Mouse (Mus musculus): ENCODE measurements around the gene Eno3. TPM values are rescaled to one million over a fixed set of nuclear protein-coding genes. Genes with fewer than 3 reads are reported as not detected.

Gene Eno3
- polyA plus RNA-seq, 1 experiment from 2014 or later: 30.7 TPM

DNA sequence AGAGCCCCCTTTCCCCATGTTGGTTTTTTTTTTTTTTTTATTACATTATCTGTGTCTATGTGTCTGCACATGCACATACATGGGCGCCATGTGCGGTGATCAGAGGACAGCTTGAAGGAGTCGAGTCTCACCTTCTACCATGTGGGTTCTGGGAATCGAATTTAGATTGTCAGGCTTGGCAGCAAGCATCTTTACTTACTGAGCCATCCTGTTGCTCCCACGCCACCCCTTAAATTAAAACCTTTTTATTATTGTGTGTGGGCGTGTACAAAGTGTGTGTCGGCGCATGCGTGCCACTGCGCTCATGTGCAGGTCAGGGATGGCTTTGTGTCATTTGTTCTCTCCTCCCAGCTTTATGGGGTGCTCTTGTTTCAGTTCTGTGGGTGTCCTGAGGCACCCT is 54.0 kb downstream of the Eno3 start:
- Histone ChIP-seq H3K27ac (replicated peaks; ENCODE audit: low read depth, low read length) (no peak overlapping the region), H3K9me3 (replicated peaks; ENCODE audit: control insufficient read depth, low read length) (no peaks in the 10 kb centered on the region), H3K4me1 (ENCODE audit: control insufficient read depth, insufficient read depth, low read length) (no peaks in the 10 kb centered on the region), H3K36me3 (replicated peaks; ENCODE audit: control insufficient read depth, insufficient read depth, low read depth, low read length) (peaks cover 9% of the 10 kb centered on the region), H3K9ac (replicated peaks; ENCODE audit: low read length) (no peak overlapping the region), H3K4me3 (ENCODE audit: low read depth, low read length) (no peak overlapping the region), H3K4me2 (ENCODE audit: low read depth, low read length) (no peak overlapping the region), H3K27me3 (ENCODE audit: control insufficient read depth, insufficient read depth, low read length) (no peaks in the 10 kb centered on the region)
- 94% methylated on average over 10 of the region's 10 CpGs for WGBS
- no peak for DNase-seq (ENCODE audit: low spot score)
- ATAC-seq (replicated peaks; ENCODE audit: insufficient number of reproducible peaks, low FRiP score, low TSS enrichment, low read depth): no peak

Small RNA genes within 50 kb of the gene (microRNA-seq; reads per million reads assigned to microRNA genes)
- gene Mir6925 (ENCODE audit: borderline number of aligned reads): not detected

Other genes with a start within 250 kb of the Eno3 start
- 34.9 and 39.4 TPM in 2 replicates for gene Pelp1, start 247.2 kb upstream of the Eno3 start, polyA plus RNA-seq (2014; fragmentation: Nextera tagmentation; extraction: Ambion mirVana)
- 21.4 and 24.1 TPM in 2 replicates for gene Arrb2, start 224.6 kb upstream of the Eno3 start, polyA plus RNA-seq (2014; fragmentation: Nextera tagmentation; extraction: Ambion mirVana)
- gene Med11, start 205.3 kb upstream of the Eno3 start, polyA plus RNA-seq (2014; fragmentation: Nextera tagmentation; extraction: Ambion mirVana): 38.7 and 46.9 TPM in 2 replicates
- gene Zmynd15, start 197.8 kb upstream of the Eno3 start, polyA plus RNA-seq (2014; fragmentation: Nextera tagmentation; extraction: Ambion mirVana): 0.18 and 0.26 TPM in 2 replicates
- 0.81 and 0.91 TPM in 2 replicates for gene Cxcl16, start 197.2 kb upstream of the Eno3 start, polyA plus RNA-seq (2014; fragmentation: Nextera tagmentation; extraction: Ambion mirVana)
- 0.36 TPM in 1 of 2 replicates, not detected in the other for gene Tm4sf5, start 152.0 kb upstream of the Eno3 start, polyA plus RNA-seq (2014; fragmentation: Nextera tagmentation; extraction: Ambion mirVana)
- gene Vmo1, start 142.6 kb upstream of the Eno3 start, polyA plus RNA-seq (2014; fragmentation: Nextera tagmentation; extraction: Ambion mirVana): 0.45 TPM in 1 of 2 replicates, not detected in the other
- gene Gltpd2, start 138.0 kb upstream of the Eno3 start, polyA plus RNA-seq (2014; fragmentation: Nextera tagmentation; extraction: Ambion mirVana): 0.46 TPM in 1 of 2 replicates, not detected in the other
- 827 and 878 TPM in 2 replicates for gene Psmb6, start 131.8 kb upstream of the Eno3 start, polyA plus RNA-seq (2014; fragmentation: Nextera tagmentation; extraction: Ambion mirVana)
- gene Gm40193, start 124.3 kb upstream of the Eno3 start, polyA plus RNA-seq (2014; fragmentation: Nextera tagmentation; extraction: Ambion mirVana): not detected in 2 replicates
- gene Pld2, start 117.1 kb upstream of the Eno3 start, polyA plus RNA-seq (2014; fragmentation: Nextera tagmentation; extraction: Ambion mirVana): 1.6 and 2.2 TPM in 2 replicates
- 12.6 and 13.7 TPM in 2 replicates for gene Mink1, start 94.3 kb upstream of the Eno3 start, polyA plus RNA-seq (2014; fragmentation: Nextera tagmentation; extraction: Ambion mirVana)
- not detected in 2 replicates for gene 4930544D05Rik, start 41.4 kb upstream of the Eno3 start, polyA plus RNA-seq (2014; fragmentation: Nextera tagmentation; extraction: Ambion mirVana)
- gene Chrne, start 38.0 kb upstream of the Eno3 start, polyA plus RNA-seq (2014; fragmentation: Nextera tagmentation; extraction: Ambion mirVana): not detected in 2 replicates
- 0.93 and 1.3 TPM in 2 replicates for gene Gp1ba, start 18.1 kb upstream of the Eno3 start, polyA plus RNA-seq (2014; fragmentation: Nextera tagmentation; extraction: Ambion mirVana)
- 81.9 and 92.8 TPM in 2 replicates for gene Rnf167, start 10.0 kb upstream of the Eno3 start, polyA plus RNA-seq (2014; fragmentation: Nextera tagmentation; extraction: Ambion mirVana)
- gene Slc25a11, start 9.7 kb upstream of the Eno3 start, polyA plus RNA-seq (2014; fragmentation: Nextera tagmentation; extraction: Ambion mirVana): 144 and 150 TPM in 2 replicates
- 1,669 and 1,679 TPM in 2 replicates for gene Pfn1, start 2.6 kb upstream of the Eno3 start, polyA plus RNA-seq (2014; fragmentation: Nextera tagmentation; extraction: Ambion mirVana)
- 107 and 118 TPM in 2 replicates for gene Spag7, start 12.2 kb downstream of the Eno3 start, polyA plus RNA-seq (2014; fragmentation: Nextera tagmentation; extraction: Ambion mirVana)
- gene Camta2, start 30.9 kb downstream of the Eno3 start, polyA plus RNA-seq (2014; fragmentation: Nextera tagmentation; extraction: Ambion mirVana): 4.4 and 7.3 TPM in 2 replicates
- gene Inca1, start 43.0 kb downstream of the Eno3 start, polyA plus RNA-seq (2014; fragmentation: Nextera tagmentation; extraction: Ambion mirVana): 0.73 and 0.82 TPM in 2 replicates
- 7.5 and 8.3 TPM in 2 replicates for gene Kif1c, start 43.3 kb downstream of the Eno3 start, polyA plus RNA-seq (2014; fragmentation: Nextera tagmentation; extraction: Ambion mirVana)
- 6.7 and 7.3 TPM in 2 replicates for gene Zfp3, start 107.0 kb downstream of the Eno3 start, polyA plus RNA-seq (2014; fragmentation: Nextera tagmentation; extraction: Ambion mirVana)
- gene Scimp, start 155.4 kb downstream of the Eno3 start, polyA plus RNA-seq (2014; fragmentation: Nextera tagmentation; extraction: Ambion mirVana): not detected in 2 replicates
- 36.2 and 36.6 TPM in 2 replicates for gene Rabep1, start 187.6 kb downstream of the Eno3 start, polyA plus RNA-seq (2014; fragmentation: Nextera tagmentation; extraction: Ambion mirVana)

All from embryonic facial prominence, embryonic 11.5 days (tissue).